Mouse (Mus musculus) CH12.LX (cell line): ENCODE data around the gene Ica1. TPM values are rescaled to one million over a fixed set of nuclear protein-coding genes. Genes with fewer than 3 reads are reported as not detected.

Source experiments
- DNase-seq: peaks from one replicate; pipeline ENCODE4 v3.0.0-alpha.2; 2013; ENCODE audit errors: extremely low read depth
- H3K27ac ChIP-seq: 2 replicates; pipeline ENCODE4 v1.5.1; 2012; ENCODE audit warnings: low read depth, mild to moderate bottlenecking, control low read depth, moderate library complexity; ENCODE audit not compliant: insufficient read depth
- H3K27me3 ChIP-seq: replicated peaks from 2 replicates; pipeline ENCODE3; 2012; ENCODE audit warnings: inconsistent platforms
- H3K36me3 ChIP-seq, 2 experiments: replicated peaks in 1 of 2; 2 replicates each; pipeline versions ENCODE3 to v1.6.1; 2012; ENCODE audit warnings: inconsistent platforms in 1 of 2, low read length in 1 of 2, mild to moderate bottlenecking in 1 of 2, mixed read lengths in 1 of 2, moderate library complexity in 1 of 2; ENCODE audit not compliant: control insufficient read depth in 1 of 2, insufficient read depth in 1 of 2
- H3K4me1 ChIP-seq, 2 experiments: 2 replicates each; pipeline ENCODE4 v1.6.1; 2012; ENCODE audit warnings: inconsistent platforms in 1 of 2, moderate library complexity in 1 of 2; ENCODE audit not compliant: insufficient read depth in 2 of 2, control insufficient read depth in 1 of 2
- H3K4me2 ChIP-seq: 2 replicates; pipeline ENCODE4 v1.6.1; 2012; ENCODE audit warnings: low read depth, mild to moderate bottlenecking, control low read depth; ENCODE audit not compliant: poor library complexity, insufficient read depth, severe bottlenecking
- H3K4me3 ChIP-seq, 3 experiments: fragments of 150-350 bp in 1 of 3; sonication (generic) in 1 of 3; replicated peaks in 1 of 3; 2 replicates each; pipeline versions ENCODE3 to v1.5.1; 2011 to 2012; ENCODE audit warnings: low read depth in 2 of 3, low read length in 2 of 3, mild to moderate bottlenecking in 2 of 3, moderate library complexity in 2 of 3, control low read depth in 1 of 3, improper control_type of control experiment in 1 of 3, inconsistent platforms in 1 of 3, mixed read lengths in 1 of 3; ENCODE audit not compliant: poor library complexity in 1 of 3
- H3K79me2 ChIP-seq: replicated peaks from 2 replicates; pipeline ENCODE4 v1.6.1; 2012; ENCODE audit warnings: mild to moderate bottlenecking, moderate library complexity; ENCODE audit not compliant: control insufficient read depth, poor library complexity, insufficient read depth, severe bottlenecking; ENCODE audit errors: extremely low read depth
- H3K9ac ChIP-seq: 2 replicates; pipeline ENCODE4 v1.6.1; 2012; ENCODE audit warnings: low read depth, mild to moderate bottlenecking, control low read depth, moderate library complexity; ENCODE audit not compliant: insufficient read depth
- H3K9me3 ChIP-seq: replicated peaks from 2 replicates; pipeline ENCODE3; 2012; ENCODE audit warnings: low read length, inconsistent platforms, mixed read lengths
- BHLHE40 ChIP-seq: IDR thresholded peaks from 2 replicates; pipeline ENCODE4 v1.6.1; 2011; ENCODE audit warnings: mild to moderate bottlenecking, low read depth, low read length, improper control_type of control experiment
- ETS1 ChIP-seq: conservative IDR thresholded peaks from 2 replicates; pipeline ENCODE4 v1.6.1; 2012; ENCODE audit warnings: low read depth, mild to moderate bottlenecking, inconsistent platforms, low read length, improper control_type of control experiment, moderate library complexity
- HCFC1 ChIP-seq: IDR thresholded peaks from 2 replicates; pipeline ENCODE4 v1.6.1; 2012; ENCODE audit warnings: low read depth, mild to moderate bottlenecking, inconsistent platforms, low read length, improper control_type of control experiment
- IRF4 ChIP-seq: IDR thresholded peaks from 2 replicates; pipeline ENCODE4 v1.6.1; 2014; ENCODE audit warnings: low read depth, mild to moderate bottlenecking, inconsistent platforms, low read length, improper control_type of control experiment
- JUN ChIP-seq: IDR thresholded peaks from 2 replicates; pipeline ENCODE4 v1.6.1; 2011; ENCODE audit warnings: low read depth, mild to moderate bottlenecking, low read length, improper control_type of control experiment, moderate library complexity; ENCODE audit not compliant: insufficient read depth
- JUND ChIP-seq: conservative IDR thresholded peaks from 2 replicates; pipeline ENCODE4 v1.6.1; 2011; ENCODE audit warnings: low read depth, low read length, improper control_type of control experiment
- MAFK ChIP-seq: IDR thresholded peaks from 2 replicates; pipeline ENCODE4 v1.6.1; 2011; ENCODE audit warnings: low read length, improper control_type of control experiment; ENCODE audit not compliant: insufficient replicate concordance
- MAX ChIP-seq: IDR thresholded peaks from 2 replicates; pipeline ENCODE4 v1.6.1; 2011; ENCODE audit warnings: low read length, improper control_type of control experiment
- MAZ ChIP-seq: IDR thresholded peaks from 2 replicates; pipeline ENCODE4 v1.6.1; 2012; ENCODE audit warnings: low read depth, mild to moderate bottlenecking, inconsistent platforms, low read length, improper control_type of control experiment, moderate library complexity
- MEF2A ChIP-seq: IDR thresholded peaks from 2 replicates; pipeline ENCODE4 v1.6.1; 2014; ENCODE audit warnings: low read depth, mild to moderate bottlenecking, inconsistent platforms, low read length, improper control_type of control experiment, borderline replicate concordance
- PAX5 ChIP-seq: IDR thresholded peaks from 2 replicates; pipeline ENCODE4 v1.6.1; 2012; ENCODE audit warnings: low read length, inconsistent platforms, mixed read lengths
- POLR2A ChIP-seq: IDR thresholded peaks from 2 replicates; pipeline ENCODE4 v1.6.1; 2011; ENCODE audit warnings: low read depth, mild to moderate bottlenecking, improper control_type of control experiment, low read length
- POLR2AphosphoS2 ChIP-seq: IDR thresholded peaks from 2 replicates; pipeline ENCODE4 v1.6.1; 2011; ENCODE audit warnings: low read depth, low read length, improper control_type of control experiment
- RAD21 ChIP-seq: IDR thresholded peaks from 2 replicates; pipeline ENCODE4 v1.6.1; 2011; ENCODE audit warnings: low read depth, mild to moderate bottlenecking, low read length, improper control_type of control experiment, moderate library complexity
- SIN3A ChIP-seq: IDR thresholded peaks from 2 replicates; pipeline ENCODE4 v1.6.1; 2012; ENCODE audit warnings: low read length, improper control_type of control experiment, inconsistent platforms
- UBTF ChIP-seq: IDR thresholded peaks from 2 replicates; pipeline ENCODE4 v1.6.1; 2012; ENCODE audit warnings: low read depth, mild to moderate bottlenecking, inconsistent platforms, low read length, improper control_type of control experiment, moderate library complexity
- USF1 ChIP-seq: IDR thresholded peaks from 2 replicates; pipeline ENCODE4 v1.6.1; 2014; ENCODE audit warnings: low read depth, mild to moderate bottlenecking, inconsistent platforms, low read length, improper control_type of control experiment
- ZKSCAN1 ChIP-seq: IDR thresholded peaks from 2 replicates; pipeline ENCODE4 v1.6.1; 2012; ENCODE audit warnings: low read depth, inconsistent platforms, low read length, improper control_type of control experiment, borderline replicate concordance
- ZMIZ1 ChIP-seq: IDR thresholded peaks from 2 replicates; pipeline ENCODE4 v1.6.1; 2012; ENCODE audit warnings: low read depth, mild to moderate bottlenecking, inconsistent platforms, low read length, improper control_type of control experiment
- ZNF384 ChIP-seq: IDR thresholded peaks from 2 replicates; pipeline ENCODE4 v1.6.1; 2012; ENCODE audit warnings: low read depth, low read length, improper control_type of control experiment, inconsistent platforms
- dilution Hi-C: fragments of 300-500 bp; cut with MboI; formaldehyde crosslinking; loops from 2 replicates; pipeline ENCODE4 v1.14.3; 2020; ENCODE audit warnings: low sequenced_read_pairs; ENCODE audit not compliant: extremely low pct_unique_long_range_greater_than_20kb, extremely low pct_ligation_motif_present
- in situ Hi-C: fragments of 300-500 bp; cut with MboI; formaldehyde crosslinking; loops from 3 replicates; pipeline ENCODE4 v1.14.3; 2019; ENCODE audit warnings: low sequenced_read_pairs, low pct_ligation_motif_present, low pct_unique_long_range_greater_than_20kb, mixed read lengths
- polyA plus RNA-seq: library from polyadenylated mRNA; unstranded; fragments of >175 nt; gene quantifications from 2 replicates; pipeline ENCODE4 v1.2.1, GENCODE M21; 2012; ENCODE audit warnings: low read depth; ENCODE audit not compliant: insufficient read length
- total RNA-seq, 2 experiments: library from RNA; depleted of rRNA; stranded (reverse); fragments of 300-350 nt in 1 of 2; fragments of >200 nt in 1 of 2; gene quantifications; 2 replicates each; pipeline ENCODE4 v1.2.3; 2012 to 2014

Gene Ica1
- total and polyA plus RNA-seq, 3 experiments: 0.59 TPM; not detected in 2

- Histone ChIP-seq H3K9ac (no peak overlapping the region), H3K79me2 (no peaks in the 10 kb centered on the region), H3K27me3 (no peaks in the 10 kb centered on the region), H3K9me3 (no peaks in the 10 kb centered on the region), H3K4me3 (no peak overlapping the region), H3K27ac (no peak overlapping the region), H3K36me3 (no peaks in the 10 kb centered on the region), H3K4me2 (no peak overlapping the region), H3K4me1 (peaks cover 0 to 7% of the 10 kb centered on the region in 2 experiments; a peak in 3 of 4 replicates)
- in situ Hi-C loops: no loop called here
- dilution Hi-C loops: no loop called here
- no peak for TF ChIP-seq SIN3A
- DNase-seq: no peak
These were observed 112.5 kb downstream of the Ica1 start for GRCm38 (mm10) chr6:8665786-8666185.

- no peak overlapping the region for H3K9ac ChIP-seq
- H3K4me3 ChIP-seq: no peak overlapping the region
- no peaks in the 10 kb centered on the region for H3K27me3 ChIP-seq
- H3K79me2 ChIP-seq: no peaks in the 10 kb centered on the region
- peaks cover 0 to 7% of the 10 kb centered on the region in 2 experiments; a peak in 3 of 4 replicates for H3K4me1 ChIP-seq
- dilution Hi-C loops (no loop called here), in situ Hi-C loops (no loop called here)
- H3K4me2 ChIP-seq: no peak overlapping the region
- TF ChIP-seq IRF4: no peak
- no peak for TF ChIP-seq JUND
- TF ChIP-seq ETS1: no peak
- no peak for TF ChIP-seq MAZ
- no peak for TF ChIP-seq MAFK
- no peak for TF ChIP-seq ZMIZ1
- no peak for TF ChIP-seq PAX5
- H3K36me3 ChIP-seq: no peaks in the 10 kb centered on the region
- H3K27ac ChIP-seq: no peak overlapping the region
- H3K9me3 ChIP-seq: no peaks in the 10 kb centered on the region
- DNase-seq: no peak
These were observed 113.3 kb downstream of the Ica1 start for GRCm38 (mm10) chr6:8664956-8665355.

- Histone ChIP-seq H3K27ac (no peak overlapping the region), H3K4me2 (no peak overlapping the region), H3K27me3 (no peaks in the 10 kb centered on the region), H3K79me2 (no peaks in the 10 kb centered on the region), H3K4me1 (peaks cover 0 to 7% of the 10 kb centered on the region in 2 experiments; a peak in 3 of 4 replicates), H3K36me3 (no peaks in the 10 kb centered on the region), H3K9me3 (no peaks in the 10 kb centered on the region), H3K4me3 (no peak overlapping the region), H3K9ac (no peak overlapping the region)
- no peak for DNase-seq
- dilution Hi-C loops: no loop called here
- TF ChIP-seq POLR2A (no peak), USF1 (no peak), MEF2A (no peak), MAX (no peak), UBTF (no peak), BHLHE40 (no peak), RAD21 (no peak), ZNF384 (no peak), ETS1 (no peak), JUND (no peak), HCFC1 (no peak), JUN (no peak), ZKSCAN1 (no peak), PAX5 (no peak), POLR2AphosphoS2 (no peak)
- in situ Hi-C loops: no loop called here
These were observed 115.1 kb downstream of the Ica1 start for GRCm38 (mm10) chr6:8663092-8663740.
